Mouse (Mus musculus) heart, postnatal 0 days (tissue): ENCODE measurements at regions not wholly inside any gene's neighbourhood (a gene's known extent, or its start where the extent isn't known, plus 50 kb on each side); places are given as distances from the start of the nearest gene placed in this dataset.

Experiments used
- CTCF ChIP-seq: IDR thresholded peaks from 2 replicates; pipeline ENCODE4 v1.5.1; 2016; ENCODE audit warnings: antibody characterized with exemption, control low read depth, low read depth
- EP300 ChIP-seq: IDR thresholded peaks from 2 replicates; pipeline ENCODE4 v1.6.1; 2016; ENCODE audit warnings: antibody characterized with exemption, low read depth

GRCm38 (mm10) chr4:97418616-97419015 lies 235.7 kb upstream of the Gm10192 start:
- no peak for TF ChIP-seq CTCF
- no peak for TF ChIP-seq EP300
